Mouse (Mus musculus) megakaryocyte-erythroid progenitor cell, adult 5-6 weeks (primary cell): ENCODE data around the gene Slc30a6. TPM values are rescaled to one million over a fixed set of nuclear protein-coding genes. Genes with fewer than 3 reads are reported as not detected.
"Not testable (repeated sequence)": the region's sequence is repeated elsewhere in the genome, so short reads cannot be mapped to it uniquely, and the experiment has no call there.

Experiments
- ATAC-seq: replicated peaks from 2 replicates; pipeline ENCODE4 v1.8.0; 2016; ENCODE audit warnings: mild to moderate bottlenecking, inconsistent platforms; ENCODE audit not compliant: severe bottlenecking, poor library complexity, low FRiP score, low TSS enrichment
- total RNA-seq, 2 experiments: library from RNA; stranded (forward) in 1 of 2; stranded (reverse) in 1 of 2; fragments of 200-1000, 215-1000 nt in 1 of 2; fragments of >200 nt in 1 of 2; fragmentation: Nextera tagmentation in 1 of 2; gene quantifications; 2 replicates each; pipeline ENCODE4 v1.2.3; 2014 to 2017

The Slc30a6 gene
- total RNA-seq, 2 experiments from 2014 or later, result 12.4 to 17.4 TPM

DNA sequence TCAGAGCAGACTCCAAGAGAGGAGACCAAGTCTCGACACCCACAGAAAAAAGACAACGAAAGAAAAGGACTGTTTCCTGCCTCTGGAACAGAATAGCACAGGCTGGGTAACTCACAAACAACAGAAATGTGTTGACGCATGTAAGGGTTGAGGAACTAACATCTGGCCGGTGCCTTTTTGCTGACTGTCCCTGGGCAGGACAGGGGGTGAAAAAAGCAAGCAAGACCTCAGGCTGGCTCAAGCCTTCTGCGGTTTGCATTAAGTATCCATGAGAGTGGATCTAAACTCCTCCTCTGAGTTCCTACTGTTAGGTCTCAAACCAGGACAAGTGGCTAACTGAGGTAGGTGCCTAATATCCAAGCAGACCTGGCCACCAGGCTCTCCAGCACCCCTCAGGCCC is 37.2 kb downstream of the Slc30a6 start:
- no peak for ATAC-seq

- ATAC-seq, result no peak
These were observed 42.4 kb downstream of the Slc30a6 start for GRCm38 (mm10) chr17:74437762-74438161.

DNA sequence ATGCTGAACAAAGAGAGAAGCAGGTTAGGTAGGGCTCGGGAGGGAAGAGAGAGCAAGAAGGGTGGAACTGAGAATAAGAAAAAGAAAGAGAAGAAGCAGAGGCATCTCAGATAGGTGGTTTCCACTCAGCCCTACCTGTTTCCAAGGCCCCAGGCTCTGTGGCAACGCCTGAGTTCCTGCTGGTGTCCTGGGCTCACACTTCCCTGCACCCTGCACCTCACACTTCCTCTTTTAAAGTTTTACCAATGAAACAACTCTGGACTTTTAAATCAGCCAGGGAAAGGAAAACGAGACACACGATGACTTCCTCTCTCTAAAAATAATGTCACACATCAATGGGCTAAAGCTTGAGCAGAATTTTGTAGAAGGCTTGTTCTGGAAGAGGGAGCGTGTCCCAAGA is 45.1 kb downstream of the Slc30a6 start:
- ATAC-seq, result no peak

- no peak for ATAC-seq
These were observed 54.4 kb downstream of the Slc30a6 start for GRCm38 (mm10) chr17:74449776-74450175.

DNA sequence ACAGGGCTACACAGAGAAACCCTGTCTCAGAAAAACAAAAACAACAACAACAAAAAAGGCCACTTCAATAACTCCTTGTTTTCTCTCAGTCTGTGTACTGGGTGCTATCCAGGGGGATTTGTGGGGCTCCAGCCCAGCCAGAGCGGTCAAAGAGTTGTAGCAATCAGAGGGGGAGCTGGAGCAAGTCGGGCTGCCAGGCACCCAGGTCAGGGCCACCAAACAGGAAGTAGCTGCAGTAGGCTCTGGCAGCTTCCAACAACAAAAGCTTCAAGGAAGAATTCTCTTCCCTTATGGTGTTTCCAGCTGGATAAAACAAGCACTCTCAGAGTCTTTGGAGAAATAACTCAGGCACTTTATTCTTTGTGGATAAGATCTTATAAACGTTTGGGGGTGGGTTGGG is 58.5 kb downstream of the Slc30a6 start:
- ATAC-seq, result no peak

GRCm38 (mm10) chr17:74454660-74455059 is 59.3 kb downstream of the Slc30a6 start:
- ATAC-seq, result no peak

DNA sequence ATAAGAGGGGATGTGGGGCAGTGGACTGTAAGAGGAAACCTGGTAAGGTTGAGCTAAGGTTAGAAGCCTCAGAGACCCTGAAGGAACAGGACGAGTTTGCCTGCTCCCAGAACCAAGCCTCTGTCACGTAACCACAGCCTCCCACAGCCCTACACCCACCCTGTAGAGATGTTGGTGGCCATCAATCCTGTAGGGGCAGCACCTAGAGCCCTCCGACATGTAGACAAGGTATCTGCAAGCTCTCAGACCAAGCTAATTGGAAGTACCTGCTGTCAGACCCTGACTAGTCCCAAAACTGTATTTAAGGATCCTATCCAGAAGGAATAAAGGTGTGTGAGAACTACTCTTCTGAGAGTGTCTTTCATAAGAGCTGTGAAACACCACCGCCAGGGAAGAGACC is 60.0 kb downstream of the Slc30a6 start:
- ATAC-seq, result no peak

DNA sequence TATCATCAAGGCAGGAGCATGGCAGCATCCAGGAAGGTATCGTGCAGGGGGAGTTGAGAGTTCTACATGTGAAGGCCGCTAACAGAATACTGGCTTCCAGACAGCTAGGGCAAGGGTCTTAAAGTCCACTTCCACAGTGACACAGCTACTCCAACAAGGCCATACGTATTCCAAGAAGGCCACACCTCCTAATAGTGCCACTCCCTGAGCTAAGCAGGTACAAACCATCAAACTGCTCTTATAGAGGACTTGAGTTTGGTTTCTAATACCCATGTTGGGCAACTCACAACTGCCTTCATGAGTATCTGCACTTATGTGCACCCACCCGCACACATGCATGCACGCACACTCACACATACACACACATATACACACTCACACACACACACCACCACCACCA is 61.4 kb downstream of the Slc30a6 start:
- no peak for ATAC-seq

- ATAC-seq, result no peak
These were observed 62.7 kb downstream of the Slc30a6 start for GRCm38 (mm10) chr17:74457972-74458677.

DNA sequence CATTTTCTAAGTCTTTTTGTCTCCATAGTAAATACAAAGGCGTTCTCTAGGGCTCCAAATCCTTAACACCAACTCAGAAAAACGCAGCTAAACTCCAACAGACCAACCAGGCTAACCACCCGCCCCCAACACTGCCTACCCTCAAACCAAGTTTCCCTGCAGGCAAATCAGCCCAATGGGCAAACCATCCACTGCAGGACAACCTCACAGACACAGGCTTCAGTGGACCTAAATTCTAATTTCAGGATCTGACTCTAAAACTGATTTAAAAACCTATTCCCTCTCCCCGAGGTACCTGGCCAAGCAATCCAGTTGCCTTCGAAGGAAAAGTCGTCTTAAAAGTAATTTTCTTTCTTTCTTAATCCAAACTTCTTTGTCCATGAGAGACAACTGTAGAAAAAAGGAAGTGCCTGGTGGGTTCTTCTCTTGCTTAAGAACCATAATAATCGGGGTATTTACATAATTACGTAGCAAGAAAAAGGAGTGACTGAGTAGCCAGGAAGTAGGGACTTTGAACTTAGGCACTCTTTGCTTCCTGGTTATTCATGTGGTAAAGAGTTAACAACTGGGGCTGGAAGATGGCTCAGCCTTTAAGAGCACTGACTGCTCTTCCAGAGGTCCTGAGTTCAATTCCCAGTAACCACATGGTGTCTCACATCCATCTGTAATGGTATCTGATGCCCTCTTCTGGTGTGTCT is 63.5 kb downstream of the Slc30a6 start, which contains the start of gene Nlrc4:
Gene Nlrc4, minus strand, starts transcription at position 432 of the 698 bp plus-strand sequence.
- ATAC-seq, result no peak

GRCm38 (mm10) chr17:74463510-74463909 is 68.1 kb downstream of the Slc30a6 start:
- no peak for ATAC-seq

DNA sequence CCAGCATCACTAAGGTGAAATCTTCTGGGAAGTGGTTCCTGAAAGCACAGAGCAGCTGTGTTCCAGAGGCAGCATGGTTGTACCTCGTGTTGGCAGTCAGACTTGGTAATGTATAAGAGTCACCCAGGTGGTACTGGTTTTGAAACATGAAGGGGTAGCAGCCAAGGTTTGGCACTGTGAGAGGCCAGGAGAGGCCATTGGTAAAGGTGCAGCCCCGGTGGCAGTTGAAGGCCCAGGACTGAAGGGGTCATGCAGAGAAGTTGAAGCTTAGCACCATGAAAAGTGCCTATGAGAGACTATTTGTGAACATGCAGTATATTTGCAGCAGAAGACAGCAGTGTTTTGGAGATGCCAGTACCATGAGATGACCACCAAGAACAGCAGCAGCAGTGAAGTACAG is 72.6 kb downstream of the Slc30a6 start:
- ATAC-seq, result not testable (repeated sequence)

- not testable (repeated sequence) for ATAC-seq
These were observed 74.7 kb downstream of the Slc30a6 start for GRCm38 (mm10) chr17:74470133-74470532.

Other genes with a start within 250 kb of the Slc30a6 start
- 148 and 172 TPM in 2 replicates for gene Memo1, start 100.1 kb upstream of the Slc30a6 start, total RNA-seq (2014; fragmentation: Nextera tagmentation)
- 197 and 201 TPM in 2 replicates for gene Memo1, start 100.1 kb upstream of the Slc30a6 start, total RNA-seq (2017)
- gene Dpy30, start 71.7 kb upstream of the Slc30a6 start, total RNA-seq (2014; fragmentation: Nextera tagmentation), result 233 and 253 TPM in 2 replicates
- gene Dpy30, start 71.7 kb upstream of the Slc30a6 start, total RNA-seq (2017), result 114 and 178 TPM in 2 replicates
- gene Spast, start 56.6 kb upstream of the Slc30a6 start, total RNA-seq (2014; fragmentation: Nextera tagmentation), result 19.1 and 34.5 TPM in 2 replicates
- gene Spast, start 56.6 kb upstream of the Slc30a6 start, total RNA-seq (2017), result 47.7 and 63.5 TPM in 2 replicates
- gene Nlrc4, start 63.5 kb downstream of the Slc30a6 start, total RNA-seq (2014; fragmentation: Nextera tagmentation), result 0.11 and 0.30 TPM in 2 replicates
- 0.42 and 1.4 TPM in 2 replicates for gene Nlrc4, start 63.5 kb downstream of the Slc30a6 start, total RNA-seq (2017)
- gene Yipf4, start 93.9 kb downstream of the Slc30a6 start, total RNA-seq (2014; fragmentation: Nextera tagmentation), result 21.2 and 32.3 TPM in 2 replicates
- gene Yipf4, start 93.9 kb downstream of the Slc30a6 start, total RNA-seq (2017), result 34.1 and 56.6 TPM in 2 replicates
- 147 and 149 TPM in 2 replicates for gene Birc6, start 132.7 kb downstream of the Slc30a6 start, total RNA-seq (2014; fragmentation: Nextera tagmentation)
- 159 and 167 TPM in 2 replicates for gene Birc6, start 132.7 kb downstream of the Slc30a6 start, total RNA-seq (2017)